Mouse (Mus musculus): ENCODE data around the gene Vmn2r78. TPM values are rescaled to one million over a fixed set of nuclear protein-coding genes. Genes with fewer than 3 reads are reported as not detected.
"Not testable (repeated sequence)": the region's sequence is repeated elsewhere in the genome, so short reads cannot be mapped to it uniquely, and the experiment has no call there.

Vmn2r78 gene
- polyA plus RNA-seq (2012; rRNA removed), result 0.02 and 0.03 TPM in 2 replicates

GRCm38 (mm10) chr7:86914794-86915193 is at the start of gene Vmn2r78:
Gene Vmn2r78, plus strand, starts transcription at chr7:86915094.
- H3K27me3 ChIP-seq (replicated peaks; ENCODE audit: control insufficient read depth, insufficient read depth, low read length); H3K4me3 ChIP-seq (ENCODE audit: insufficient read depth, low read depth, low read length); H3K4me1 ChIP-seq (ENCODE audit: control insufficient read depth, insufficient read depth, low read length); H3K27ac ChIP-seq (ENCODE audit: insufficient read depth, low read depth, low read length); DNase-seq; H3K36me3 ChIP-seq (ENCODE audit: control insufficient read depth, insufficient read depth, low read length): not testable (repeated sequence)
- 74% methylated on average over 2 of the region's 2 CpGs for WGBS

- TF ChIP-seq CTCF (conservative IDR thresholded peaks at IDR 0.05; ENCODE audit: insufficient read depth, insufficient read length, low read depth, low read length) (no peak), POLR2A (IDR thresholded peaks at IDR 0.05; ENCODE audit: low read depth, low read length) (no peak)
- no peaks in the 10 kb centered on the region for H3K27me3 ChIP-seq (replicated peaks; ENCODE audit: control insufficient read depth, insufficient read depth, low read length)
- no peaks in the 10 kb centered on the region for H3K36me3 ChIP-seq (ENCODE audit: control insufficient read depth, insufficient read depth, low read length)
- 87% methylated on average over 4 of the region's 4 CpGs for WGBS
- no peaks in the 10 kb centered on the region for H3K4me1 ChIP-seq (ENCODE audit: control insufficient read depth, insufficient read depth, low read length)
- no peak overlapping the region for H3K27ac ChIP-seq (ENCODE audit: insufficient read depth, low read depth, low read length)
- no peak for DNase-seq
- no peak overlapping the region for H3K4me3 ChIP-seq (ENCODE audit: insufficient read depth, low read depth, low read length)
Measured at GRCm38 (mm10) chr7:86889470-86890469, 25.1 kb upstream of the Vmn2r78 start.

GRCm38 (mm10) chr7:86937288-86937687 is 22.4 kb downstream of the Vmn2r78 start:
- DNase-seq, result no peak
- Histone ChIP-seq H3K4me3 (ENCODE audit: insufficient read depth, low read depth, low read length) (no peak overlapping the region), H3K27me3 (replicated peaks; ENCODE audit: control insufficient read depth, insufficient read depth, low read length) (no peaks in the 10 kb centered on the region), H3K36me3 (ENCODE audit: control insufficient read depth, insufficient read depth, low read length) (no peaks in the 10 kb centered on the region), H3K4me1 (ENCODE audit: control insufficient read depth, insufficient read depth, low read length) (no peaks in the 10 kb centered on the region), H3K27ac (ENCODE audit: insufficient read depth, low read depth, low read length) (no peak overlapping the region)
- WGBS, result 83% methylated on average over 5 of the region's 5 CpGs
- TF ChIP-seq CTCF (conservative IDR thresholded peaks at IDR 0.05; ENCODE audit: insufficient read depth, insufficient read length, low read depth, low read length) (no peak), POLR2A (IDR thresholded peaks at IDR 0.05; ENCODE audit: low read depth, low read length) (no peak)

GRCm38 (mm10) chr7:86994700-86995099 is 79.8 kb downstream of the Vmn2r78 start:
- TF ChIP-seq POLR2A (IDR thresholded peaks at IDR 0.05; ENCODE audit: low read depth, low read length) (no peak), CTCF (conservative IDR thresholded peaks at IDR 0.05; ENCODE audit: insufficient read depth, insufficient read length, low read depth, low read length) (no peak)
- no peak for DNase-seq
- no peak overlapping the region for H3K4me3 ChIP-seq (ENCODE audit: insufficient read depth, low read depth, low read length)
- H3K27ac ChIP-seq (ENCODE audit: insufficient read depth, low read depth, low read length), result no peak overlapping the region
- H3K27me3 ChIP-seq (replicated peaks; ENCODE audit: control insufficient read depth, insufficient read depth, low read length), result no peaks in the 10 kb centered on the region
- 25% methylated on average over 1 of the region's 1 CpGs for WGBS
- H3K36me3 ChIP-seq (ENCODE audit: control insufficient read depth, insufficient read depth, low read length), result no peaks in the 10 kb centered on the region
- no peaks in the 10 kb centered on the region for H3K4me1 ChIP-seq (ENCODE audit: control insufficient read depth, insufficient read depth, low read length)

GRCm38 (mm10) chr7:86995815-86996214 is 80.9 kb downstream of the Vmn2r78 start, which contains the start of gene Vmn2r79:
Gene Vmn2r79, plus strand, starts transcription at chr7:86996115.
- not testable (repeated sequence) for DNase-seq; H3K27me3 ChIP-seq (replicated peaks; ENCODE audit: control insufficient read depth, insufficient read depth, low read length); H3K4me3 ChIP-seq (ENCODE audit: insufficient read depth, low read depth, low read length); H3K27ac ChIP-seq (ENCODE audit: insufficient read depth, low read depth, low read length); H3K4me1 ChIP-seq (ENCODE audit: control insufficient read depth, insufficient read depth, low read length); H3K36me3 ChIP-seq (ENCODE audit: control insufficient read depth, insufficient read depth, low read length)
- WGBS, result 79% methylated on average over 1 of the region's 1 CpGs

Other genes starting within 250 kb of the Vmn2r78 start
- gene Olfr292, start 226.8 kb upstream of the Vmn2r78 start, polyA plus RNA-seq (2012; rRNA removed), result not detected in 2 replicates
- 45.7 and 49.4 TPM in 2 replicates for gene Folh1, start 139.2 kb upstream of the Vmn2r78 start, polyA plus RNA-seq (2012; rRNA removed)
- 0.13 and 0.15 TPM in 2 replicates for gene Vmn2r77, start 120.1 kb upstream of the Vmn2r78 start, polyA plus RNA-seq (2012; rRNA removed)
- gene Vmn2r79, start 81.0 kb downstream of the Vmn2r78 start, polyA plus RNA-seq (2012; rRNA removed), result not detected in 2 replicates

Measured in kidney, adult 2 months (tissue).